Mouse (Mus musculus) lung, embryonic 14.5 days (tissue): ENCODE measurements at regions not wholly inside any gene's neighbourhood (a gene's known extent, or its start where the extent isn't known, plus 50 kb on each side); places are given as distances from the start of the nearest gene placed in this dataset.

Source experiments
- ATAC-seq: fragments of 200-750 bp; cut with Nextera tagmentation; 2 replicates; pipeline ENCODE4 v1.8.0; 2017; ENCODE audit warnings: mild to moderate bottlenecking, moderate TSS enrichment, moderate library complexity; ENCODE audit not compliant: insufficient read depth
- DNase-seq: peaks from one replicate; pipeline ENCODE4 v3.0.0-alpha.2; 2015
- H3K27ac ChIP-seq: fragments of 300-500 bp; sonication (generic); 2 replicates; pipeline ENCODE4 v1.5.1; 2014; ENCODE audit warnings: low read depth, mild to moderate bottlenecking, moderate library complexity
- H3K27me3 ChIP-seq: fragments of 300-500 bp; sonication (generic); 2 replicates; pipeline ENCODE4 v1.6.1; 2014; ENCODE audit warnings: low read length, control low read depth; ENCODE audit not compliant: insufficient read depth
- H3K36me3 ChIP-seq: fragments of 300-500 bp; sonication (generic); 2 replicates; pipeline ENCODE4 v1.6.1; 2014; ENCODE audit warnings: control low read depth; ENCODE audit not compliant: insufficient read depth
- H3K4me1 ChIP-seq: fragments of 300-500 bp; sonication (generic); 2 replicates; pipeline ENCODE4 v1.6.1; 2014; ENCODE audit warnings: antibody characterized with exemption, control low read depth; ENCODE audit not compliant: insufficient read depth
- H3K4me2 ChIP-seq: fragments of 300-500 bp; sonication (generic); 2 replicates; pipeline ENCODE4 v1.6.1; 2014; ENCODE audit warnings: mild to moderate bottlenecking
- H3K4me3 ChIP-seq: fragments of 300-500 bp; sonication (generic); 2 replicates; pipeline ENCODE4 v1.5.1; 2014; ENCODE audit warnings: low read depth, low read length
- H3K9ac ChIP-seq: fragments of 300-500 bp; sonication (generic); 2 replicates; pipeline ENCODE4 v1.6.1; 2014
- H3K9me3 ChIP-seq: fragments of 300-500 bp; sonication (generic); 2 replicates; pipeline ENCODE4 v1.6.1; 2016; ENCODE audit warnings: low read depth, low read length, control low read depth
- CTCF ChIP-seq: IDR thresholded peaks from 2 replicates; pipeline ENCODE4 v1.5.1; 2016; ENCODE audit warnings: antibody characterized with exemption, low read depth
- whole genome bisulfite sequencing: fragments of 180-500 bp; shearing (Covaris S2); extraction: QIAGEN DNeasy Blood & Tissue Kit; methylation state at CpG from one replicate; pipeline ENCODE4 v1.1.7; 2014; 5-methylcytosine and 5-hydroxymethylcytosine counted together

DNA sequence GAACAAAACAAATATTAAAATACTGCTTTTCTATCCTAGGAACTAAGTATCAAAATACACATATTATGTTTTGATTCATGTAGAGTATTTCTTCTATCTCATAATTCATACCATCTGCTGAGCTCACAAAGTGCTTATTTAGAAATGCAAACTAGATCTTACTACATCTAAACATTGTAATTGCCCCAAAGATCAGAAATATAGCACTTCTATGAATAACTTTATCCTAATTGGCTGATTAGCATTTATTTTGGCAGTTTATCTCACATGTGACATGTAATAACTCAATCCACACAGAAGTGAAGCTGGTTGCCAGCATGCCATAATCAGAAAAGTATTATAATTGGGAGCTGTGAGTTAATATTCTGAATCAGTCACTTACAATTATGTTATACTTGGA is 684.6 kb upstream of the Adarb2 start:
- Histone ChIP-seq H3K27ac (no peak overlapping the region), H3K9ac (no peak overlapping the region), H3K4me2 (no peak overlapping the region), H3K4me1 (no peaks in the 10 kb centered on the region), H3K27me3 (no peaks in the 10 kb centered on the region), H3K4me3 (no peak overlapping the region), H3K9me3 (no peaks in the 10 kb centered on the region), H3K36me3 (no peaks in the 10 kb centered on the region)
- DNase-seq: no peak
- ATAC-seq: no peak
- TF ChIP-seq CTCF: no peak

DNA sequence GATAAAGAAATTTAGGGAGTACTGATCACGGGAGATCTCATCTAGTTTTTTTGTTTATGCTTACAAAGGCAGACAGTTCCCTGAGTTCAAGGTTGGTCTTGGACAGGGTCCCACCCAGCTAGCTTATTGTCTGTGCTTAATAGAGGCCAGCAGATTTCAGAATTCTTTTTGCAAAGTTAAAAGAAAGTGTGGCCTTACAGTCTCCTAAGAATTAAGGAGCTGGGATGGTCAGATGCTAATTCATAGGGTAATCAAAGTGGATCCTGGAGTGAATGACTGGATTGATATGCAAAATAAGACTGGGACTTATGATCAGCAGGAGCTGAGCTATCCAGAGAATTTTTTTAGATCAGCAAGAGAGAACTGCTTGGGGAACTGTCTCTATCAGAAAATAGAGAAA is 678.2 kb upstream of the Adarb2 start:
- TF ChIP-seq CTCF: no peak
- no peak overlapping the region for H3K9ac ChIP-seq
- H3K4me3 ChIP-seq: no peak overlapping the region
- H3K27me3 ChIP-seq: no peaks in the 10 kb centered on the region
- no peak for ATAC-seq
- no peak overlapping the region for H3K4me2 ChIP-seq
- H3K36me3 ChIP-seq: no peaks in the 10 kb centered on the region
- no peak overlapping the region for H3K27ac ChIP-seq
- no peaks in the 10 kb centered on the region for H3K4me1 ChIP-seq
- 53% methylated on average over 1 of the region's 1 CpGs for WGBS
- no peak for DNase-seq
- no peaks in the 10 kb centered on the region for H3K9me3 ChIP-seq

DNA sequence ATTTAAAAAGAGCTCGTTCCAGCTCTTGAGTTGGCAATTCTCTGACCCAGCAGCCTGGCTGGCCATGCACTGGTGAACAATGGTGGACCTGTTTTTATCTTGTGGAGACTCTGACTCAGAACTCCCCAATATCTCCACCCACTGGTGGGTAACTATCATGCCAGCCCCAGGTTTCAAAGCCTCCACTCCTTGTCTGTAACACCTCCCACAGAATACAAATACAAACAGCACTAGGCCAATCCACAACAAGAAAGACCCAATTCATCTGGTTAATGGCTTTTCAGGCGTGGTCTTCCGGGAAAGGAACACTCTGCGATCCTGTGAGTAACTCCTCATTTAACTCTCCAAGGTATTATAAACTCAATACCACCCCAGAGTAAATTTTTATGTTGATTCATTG is 663.8 kb upstream of the Adarb2 start:
- Histone ChIP-seq H3K4me3 (no peak overlapping the region), H3K9ac (no peak overlapping the region), H3K4me1 (no peaks in the 10 kb centered on the region), H3K36me3 (no peaks in the 10 kb centered on the region), H3K27ac (no peak overlapping the region), H3K27me3 (no peaks in the 10 kb centered on the region), H3K9me3 (no peaks in the 10 kb centered on the region), H3K4me2 (no peak overlapping the region)
- WGBS: 81% methylated on average over 4 of the region's 4 CpGs
- ATAC-seq: no peak
- no peak for DNase-seq
- no peak for TF ChIP-seq CTCF

DNA sequence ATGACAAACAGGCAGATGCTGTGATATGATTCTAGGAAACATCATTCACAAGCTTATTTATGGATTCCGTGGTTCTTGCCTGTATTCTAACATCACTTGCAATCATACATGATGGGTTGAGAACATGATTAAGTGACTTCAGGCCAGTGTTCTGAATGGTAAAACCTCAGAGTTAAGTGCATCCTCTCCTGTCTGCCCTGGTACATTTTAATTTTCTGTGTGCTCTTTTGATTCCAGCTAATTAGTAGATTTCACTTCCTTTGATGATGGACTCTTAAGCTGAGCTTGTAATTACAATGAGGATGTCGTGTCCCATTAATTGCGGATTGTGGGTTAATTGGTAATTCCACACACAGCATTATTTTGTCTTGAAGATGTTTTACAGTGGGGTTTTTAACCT is 618.6 kb upstream of the Adarb2 start:
- no peak overlapping the region for H3K27ac ChIP-seq
- H3K27me3 ChIP-seq: no peaks in the 10 kb centered on the region
- DNase-seq (no peak), ATAC-seq (no peak)
- TF ChIP-seq CTCF: no peak
- no peak overlapping the region for H3K4me2 ChIP-seq
- H3K4me1 ChIP-seq: no peaks in the 10 kb centered on the region
- no peaks in the 10 kb centered on the region for H3K36me3 ChIP-seq
- no peak overlapping the region for H3K9ac ChIP-seq
- H3K4me3 ChIP-seq: no peak overlapping the region
- H3K9me3 ChIP-seq: no peaks in the 10 kb centered on the region
- WGBS: 79% methylated on average over 3 of the region's 3 CpGs
